Mouse (Mus musculus) limb, embryonic 15.5 days (tissue): ENCODE measurements around the gene Alox12b. TPM values are rescaled to one million over a fixed set of nuclear protein-coding genes. Genes with fewer than 3 reads are reported as not detected.

Experiments used
- ATAC-seq: fragments of 200-750 bp; cut with Nextera tagmentation; 2 replicates; pipeline ENCODE4 v1.8.0; 2017; ENCODE audit warnings: low read depth, moderate TSS enrichment; ENCODE audit not compliant: insufficient number of reproducible peaks, low FRiP score, low TSS enrichment
- H3K27ac ChIP-seq: fragments of 300-500 bp; sonication (generic); 2 replicates; pipeline ENCODE4 v1.5.1; 2015; ENCODE audit warnings: moderate library complexity, mild to moderate bottlenecking, inconsistent platforms
- H3K27me3 ChIP-seq: fragments of 300-500 bp; sonication (generic); 2 replicates; pipeline ENCODE4 v1.6.1; 2015; ENCODE audit warnings: inconsistent platforms
- H3K36me3 ChIP-seq: fragments of 300-500 bp; sonication (generic); 2 replicates; pipeline ENCODE4 v1.6.1; 2015; ENCODE audit warnings: inconsistent platforms
- H3K4me1 ChIP-seq: fragments of 300-500 bp; sonication (generic); 2 replicates; pipeline ENCODE4 v1.6.1; 2015; ENCODE audit warnings: inconsistent platforms
- H3K4me2 ChIP-seq: fragments of 300-500 bp; sonication (generic); 2 replicates; pipeline ENCODE4 v1.6.1; 2015; ENCODE audit warnings: mild to moderate bottlenecking, inconsistent platforms
- H3K4me3 ChIP-seq: fragments of 300-500 bp; sonication (generic); 2 replicates; pipeline ENCODE4 v1.5.1; 2015; ENCODE audit warnings: mild to moderate bottlenecking, inconsistent platforms
- H3K9ac ChIP-seq: fragments of 300-500 bp; sonication (generic); 2 replicates; pipeline ENCODE4 v1.6.1; 2015; ENCODE audit warnings: inconsistent platforms
- H3K9me3 ChIP-seq: fragments of 300-500 bp; sonication (generic); 2 replicates; pipeline ENCODE4 v1.6.1; 2016; ENCODE audit warnings: inconsistent platforms
- WGBS: fragments of 180-500 bp; shearing (Covaris S2); methylation state at CpG from one replicate; pipeline ENCODE4 v1.1.7; 2015; 5-methylcytosine and 5-hydroxymethylcytosine counted together
- polyA plus RNA-seq: library from polyadenylated mRNA; unstranded; fragments of >200 nt; fragmentation: Nextera tagmentation; extraction: Ambion mirVana; gene quantifications from 2 replicates; pipeline ENCODE4 v1.2.1, GENCODE M21; 2015

Gene Alox12b
- polyA plus RNA-seq, 1 experiment from 2014 or later = 53.5 TPM

- H3K36me3 ChIP-seq = no peaks in the 10 kb centered on the region
- H3K4me1 ChIP-seq = peaks cover 7% of the 10 kb centered on the region; the same call in 1 of the 2 replicates
- H3K9me3 ChIP-seq = no peaks in the 10 kb centered on the region
- no peak overlapping the region for H3K27ac ChIP-seq
- no peaks in the 10 kb centered on the region for H3K27me3 ChIP-seq
- no peak overlapping the region for H3K4me3 ChIP-seq
- H3K4me2 ChIP-seq = no peak overlapping the region
- no peak overlapping the region for H3K9ac ChIP-seq
- 84% methylated on average over 5 of the region's 5 CpGs for WGBS
- ATAC-seq = no peak
Observed at GRCm38 (mm10) chr11:69148451-69148960, 8.3 kb upstream of the Alox12b start.

- WGBS = 69% methylated on average over 6 of the region's 6 CpGs
Observed at GRCm38 (mm10) chr11:69149728-69150127, 7.1 kb upstream of the Alox12b start.

GRCm38 (mm10) chr11:69150444-69150843 lies 6.3 kb upstream of the Alox12b start:
- peaks cover 2% of the 10 kb centered on the region; the same call in 1 of the 2 replicates for H3K27me3 ChIP-seq
- ATAC-seq = no peak
- H3K9me3 ChIP-seq = no peaks in the 10 kb centered on the region
- H3K4me2 ChIP-seq = peak overlapping the region; percentile 47
- H3K36me3 ChIP-seq = no peaks in the 10 kb centered on the region
- H3K9ac ChIP-seq = no peak overlapping the region
- H3K4me3 ChIP-seq = peak overlapping the region; percentile 27
- WGBS = 2% methylated on average over 7 of the region's 7 CpGs
- no peak overlapping the region for H3K27ac ChIP-seq
- peaks cover 7% of the 10 kb centered on the region; the same call in 1 of the 2 replicates for H3K4me1 ChIP-seq

More at GRCm38 (mm10) chr11:69149728-69150127, 7.1 kb upstream of the Alox12b start:
- Histone ChIP-seq H3K4me1 (peaks cover 7% of the 10 kb centered on the region; the same call in 1 of the 2 replicates), H3K4me2 (no peak overlapping the region), H3K9ac (no peak overlapping the region), H3K4me3 (no peak overlapping the region), H3K27me3 (no peaks in the 10 kb centered on the region), H3K36me3 (no peaks in the 10 kb centered on the region), H3K27ac (no peak overlapping the region), H3K9me3 (no peaks in the 10 kb centered on the region)
- ATAC-seq = no peak

GRCm38 (mm10) chr11:69151004-69151403 lies 5.8 kb upstream of the Alox12b start:
- Histone ChIP-seq H3K27ac (no peak overlapping the region), H3K4me2 (peak overlapping the region; percentile 47), H3K9ac (no peak overlapping the region), H3K4me3 (peak overlapping the region; percentile 27), H3K36me3 (no peaks in the 10 kb centered on the region), H3K9me3 (no peaks in the 10 kb centered on the region), H3K4me1 (peaks cover 7% of the 10 kb centered on the region; the same call in 1 of the 2 replicates), H3K27me3 (peaks cover 4% of the 10 kb centered on the region; the same call in 1 of the 2 replicates)
- WGBS = 30% methylated on average over 6 of the region's 6 CpGs
- ATAC-seq = no peak

GRCm38 (mm10) chr11:69153831-69154230 lies 3.0 kb upstream of the Alox12b start:
- no peak overlapping the region for H3K9ac ChIP-seq
- H3K4me3 ChIP-seq = no peak overlapping the region
- H3K36me3 ChIP-seq = no peaks in the 10 kb centered on the region
- H3K9me3 ChIP-seq = no peaks in the 10 kb centered on the region
- H3K4me2 ChIP-seq = no peak overlapping the region
- WGBS = 81% methylated on average over 8 of the region's 8 CpGs
- H3K27ac ChIP-seq = no peak overlapping the region
- H3K4me1 ChIP-seq = peaks cover 13% of the 10 kb centered on the region
- peaks cover 30% of the 10 kb centered on the region for H3K27me3 ChIP-seq
- no peak for ATAC-seq

- 52% methylated on average over 1 of the region's 1 CpGs for WGBS
- Histone ChIP-seq H3K4me1 (peaks cover 13% of the 10 kb centered on the region), H3K4me2 (no peak overlapping the region), H3K36me3 (no peaks in the 10 kb centered on the region), H3K4me3 (no peak overlapping the region), H3K27me3 (peaks cover 30% of the 10 kb centered on the region), H3K9ac (no peak overlapping the region), H3K9me3 (no peaks in the 10 kb centered on the region), H3K27ac (no peak overlapping the region)
- ATAC-seq = no peak
Observed at GRCm38 (mm10) chr11:69155351-69155750, 1.4 kb upstream of the Alox12b start.

- Histone ChIP-seq H3K4me3 (no peak overlapping the region), H3K9me3 (no peaks in the 10 kb centered on the region), H3K27ac (no peak overlapping the region), H3K9ac (no peak overlapping the region), H3K36me3 (no peaks in the 10 kb centered on the region), H3K4me2 (no peak overlapping the region), H3K27me3 (peaks cover 4% of the 10 kb centered on the region), H3K4me1 (0 out of 2 replicates have a peak, but pooled peaks cover 2% of the 10 kb centered on the region)
- no peak for ATAC-seq
- whole genome bisulfite sequencing = 78% methylated on average over 12 of the region's 12 CpGs
Observed at GRCm38 (mm10) chr11:69169313-69169712, 12.5 kb downstream of the Alox12b start.

- ATAC-seq = no peak
- WGBS = 28% methylated on average over 7 of the region's 7 CpGs
- H3K36me3 ChIP-seq = no peaks in the 10 kb centered on the region
Observed at GRCm38 (mm10) chr11:69171626-69172025, 14.8 kb downstream of the Alox12b start.

GRCm38 (mm10) chr11:69172606-69173005 lies 15.8 kb downstream of the Alox12b start:
- Histone ChIP-seq H3K4me2 (no peak overlapping the region), H3K36me3 (no peaks in the 10 kb centered on the region)

More at GRCm38 (mm10) chr11:69171626-69172025, 14.8 kb downstream of the Alox12b start:
- Histone ChIP-seq H3K27ac (no peak overlapping the region), H3K4me1 (0 out of 2 replicates have a peak, but pooled peaks cover 2% of the 10 kb centered on the region), H3K27me3 (no peaks in the 10 kb centered on the region), H3K4me2 (no peak overlapping the region), H3K9me3 (no peaks in the 10 kb centered on the region), H3K4me3 (no peak overlapping the region), H3K9ac (no peak overlapping the region)

GRCm38 (mm10) chr11:69174722-69175121 lies 17.9 kb downstream of the Alox12b start:
- Histone ChIP-seq H3K9ac (no peak overlapping the region), H3K9me3 (no peaks in the 10 kb centered on the region), H3K27ac (no peak overlapping the region), H3K4me2 (no peak overlapping the region), H3K4me3 (no peak overlapping the region), H3K4me1 (0 out of 2 replicates have a peak, but pooled peaks cover 2% of the 10 kb centered on the region), H3K27me3 (no peaks in the 10 kb centered on the region), H3K36me3 (no peaks in the 10 kb centered on the region)
- ATAC-seq = peak; percentile 55; the same call in 1 of the 2 replicates
- WGBS = 83% methylated on average over 7 of the region's 7 CpGs

More at GRCm38 (mm10) chr11:69172606-69173005, 15.8 kb downstream of the Alox12b start:
- H3K4me1 ChIP-seq = 0 out of 2 replicates have a peak, but pooled peaks cover 2% of the 10 kb centered on the region
- no peak overlapping the region for H3K27ac ChIP-seq
- no peak overlapping the region for H3K9ac ChIP-seq
- H3K4me3 ChIP-seq = no peak overlapping the region
- no peak for ATAC-seq
- WGBS = 66% methylated on average over 2 of the region's 2 CpGs
- H3K9me3 ChIP-seq = no peaks in the 10 kb centered on the region
- H3K27me3 ChIP-seq = no peaks in the 10 kb centered on the region

- H3K4me3 ChIP-seq = no peak overlapping the region
- no peak for ATAC-seq
- no peaks in the 10 kb centered on the region for H3K27me3 ChIP-seq
- H3K9ac ChIP-seq = no peak overlapping the region
- no peak overlapping the region for H3K4me2 ChIP-seq
- no peaks in the 10 kb centered on the region for H3K4me1 ChIP-seq
- no peaks in the 10 kb centered on the region for H3K9me3 ChIP-seq
- no peak overlapping the region for H3K27ac ChIP-seq
- WGBS = 84% methylated on average over 3 of the region's 3 CpGs
- no peaks in the 10 kb centered on the region for H3K36me3 ChIP-seq
Observed at GRCm38 (mm10) chr11:69178525-69178924, 21.7 kb downstream of the Alox12b start.

- no peak for ATAC-seq
- 69% methylated on average over 3 of the region's 3 CpGs for WGBS
Observed at GRCm38 (mm10) chr11:69179512-69179911, 22.7 kb downstream of the Alox12b start.

More at GRCm38 (mm10) chr11:69179512-69179911, 22.7 kb downstream of the Alox12b start:
- H3K27me3 ChIP-seq = no peaks in the 10 kb centered on the region
- no peaks in the 10 kb centered on the region for H3K36me3 ChIP-seq
- H3K9ac ChIP-seq = no peak overlapping the region
- no peaks in the 10 kb centered on the region for H3K9me3 ChIP-seq
- no peak overlapping the region for H3K4me2 ChIP-seq
- H3K4me1 ChIP-seq = no peaks in the 10 kb centered on the region
- no peak overlapping the region for H3K4me3 ChIP-seq
- H3K27ac ChIP-seq = no peak overlapping the region
